Mouse (Mus musculus): ENCODE results near the gene Prrxl1. TPM values are rescaled to one million over a fixed set of nuclear protein-coding genes. Genes with fewer than 3 reads are reported as not detected.
A peak's percentile ranks its signal among the peaks of the same experiment; 100 is the strongest.

The Prrxl1 gene
- polyA plus RNA-seq, 1 experiment from 2014 or later: 4.9 TPM

GRCm38 (mm10) chr14:32685124-32685826 is 86.1 kb downstream of the Prrxl1 start, which contains the start of gene 3425401B19Rik:
Gene 3425401B19Rik, minus strand, starts transcription at chr14:32685293.
- H3K9ac ChIP-seq (replicated peaks; ENCODE audit: low read length): no peak within 1 kb of the TSS
- H3K36me3 ChIP-seq (ENCODE audit: control insufficient read depth, insufficient read depth, low read length): no peaks in the 10 kb centered on the region
- H3K27ac ChIP-seq (replicated peaks; ENCODE audit: low read depth, low read length): no peak within 1 kb of the TSS
- no peaks in the 10 kb centered on the region for H3K9me3 ChIP-seq (ENCODE audit: control insufficient read depth, low read length)
- H3K4me3 ChIP-seq (replicated peaks; ENCODE audit: low read depth, low read length): no peak within 1 kb of the TSS
- DNase-seq (no peak), ATAC-seq (ENCODE audit: low FRiP score, low TSS enrichment) (no peak)
- peaks cover 13% of the 10 kb centered on the region for H3K4me1 ChIP-seq (ENCODE audit: control insufficient read depth, insufficient read depth, low read length)
- WGBS: 69% methylated on average over 16 of the region's 16 CpGs
- peak within 1 kb of the TSS; percentile 42 for H3K4me2 ChIP-seq (ENCODE audit: low read length)
- no peaks in the 10 kb centered on the region for H3K27me3 ChIP-seq (ENCODE audit: control insufficient read depth, insufficient read depth, low read length)

- no peak for DNase-seq
- ATAC-seq (ENCODE audit: low FRiP score, low TSS enrichment): no peak
- Histone ChIP-seq H3K9me3 (ENCODE audit: control insufficient read depth, low read length) (no peaks in the 10 kb centered on the region), H3K4me3 (replicated peaks; ENCODE audit: low read depth, low read length) (no peak overlapping the region), H3K9ac (replicated peaks; ENCODE audit: low read length) (no peak overlapping the region), H3K4me2 (ENCODE audit: low read length) (no peak overlapping the region), H3K27me3 (ENCODE audit: control insufficient read depth, insufficient read depth, low read length) (no peaks in the 10 kb centered on the region), H3K27ac (replicated peaks; ENCODE audit: low read depth, low read length) (no peak overlapping the region), H3K4me1 (ENCODE audit: control insufficient read depth, insufficient read depth, low read length) (no peaks in the 10 kb centered on the region), H3K36me3 (ENCODE audit: control insufficient read depth, insufficient read depth, low read length) (no peaks in the 10 kb centered on the region)
- WGBS: 85% methylated on average over 2 of the region's 2 CpGs
Observed at GRCm38 (mm10) chr14:32695906-32696305, 96.7 kb downstream of the Prrxl1 start.

- no peak for DNase-seq
- Histone ChIP-seq H3K4me1 (ENCODE audit: control insufficient read depth, insufficient read depth, low read length) (no peaks in the 10 kb centered on the region), H3K27ac (replicated peaks; ENCODE audit: low read depth, low read length) (no peak overlapping the region), H3K9me3 (ENCODE audit: control insufficient read depth, low read length) (no peaks in the 10 kb centered on the region), H3K36me3 (ENCODE audit: control insufficient read depth, insufficient read depth, low read length) (no peaks in the 10 kb centered on the region), H3K27me3 (ENCODE audit: control insufficient read depth, insufficient read depth, low read length) (no peaks in the 10 kb centered on the region), H3K9ac (replicated peaks; ENCODE audit: low read length) (no peak overlapping the region), H3K4me2 (ENCODE audit: low read length) (no peak overlapping the region), H3K4me3 (replicated peaks; ENCODE audit: low read depth, low read length) (no peak overlapping the region)
- ATAC-seq (ENCODE audit: low FRiP score, low TSS enrichment): no peak
- WGBS: 88% methylated on average over 2 of the region's 2 CpGs
Observed at GRCm38 (mm10) chr14:32696344-32696743, 97.1 kb downstream of the Prrxl1 start.

- Histone ChIP-seq H3K9ac (replicated peaks; ENCODE audit: low read length) (no peak overlapping the region), H3K4me1 (ENCODE audit: control insufficient read depth, insufficient read depth, low read length) (no peaks in the 10 kb centered on the region), H3K36me3 (ENCODE audit: control insufficient read depth, insufficient read depth, low read length) (no peaks in the 10 kb centered on the region), H3K27ac (replicated peaks; ENCODE audit: low read depth, low read length) (no peak overlapping the region), H3K4me2 (ENCODE audit: low read length) (no peak overlapping the region), H3K4me3 (replicated peaks; ENCODE audit: low read depth, low read length) (no peak overlapping the region), H3K27me3 (ENCODE audit: control insufficient read depth, insufficient read depth, low read length) (no peaks in the 10 kb centered on the region), H3K9me3 (ENCODE audit: control insufficient read depth, low read length) (no peaks in the 10 kb centered on the region)
- ATAC-seq (ENCODE audit: low FRiP score, low TSS enrichment): no peak
- no peak for DNase-seq
- 87% methylated on average over 8 of the region's 8 CpGs for WGBS
Observed at GRCm38 (mm10) chr14:32697774-32698173, 98.6 kb downstream of the Prrxl1 start.

GRCm38 (mm10) chr14:32698556-32698955 is 99.3 kb downstream of the Prrxl1 start:
- ATAC-seq (ENCODE audit: low FRiP score, low TSS enrichment) (no peak), DNase-seq (no peak)
- Histone ChIP-seq H3K36me3 (ENCODE audit: control insufficient read depth, insufficient read depth, low read length) (no peaks in the 10 kb centered on the region), H3K27ac (replicated peaks; ENCODE audit: low read depth, low read length) (no peak overlapping the region), H3K9ac (replicated peaks; ENCODE audit: low read length) (no peak overlapping the region), H3K4me2 (ENCODE audit: low read length) (no peak overlapping the region), H3K9me3 (ENCODE audit: control insufficient read depth, low read length) (no peaks in the 10 kb centered on the region), H3K4me3 (replicated peaks; ENCODE audit: low read depth, low read length) (no peak overlapping the region), H3K27me3 (ENCODE audit: control insufficient read depth, insufficient read depth, low read length) (no peaks in the 10 kb centered on the region), H3K4me1 (ENCODE audit: control insufficient read depth, insufficient read depth, low read length) (no peaks in the 10 kb centered on the region)
- 92% methylated on average over 3 of the region's 3 CpGs for WGBS

Other genes with a start within 250 kb of the Prrxl1 start
- not detected in 2 replicates for gene 1700024G13Rik, start 211.0 kb upstream of the Prrxl1 start, polyA plus RNA-seq (2014; fragmentation: Nextera tagmentation; extraction: Ambion mirVana)
- gene Slc18a3, start 134.6 kb upstream of the Prrxl1 start, polyA plus RNA-seq (2014; fragmentation: Nextera tagmentation; extraction: Ambion mirVana): 1.9 and 2.3 TPM in 2 replicates
- gene Chat, start 133.4 kb upstream of the Prrxl1 start, polyA plus RNA-seq (2014; fragmentation: Nextera tagmentation; extraction: Ambion mirVana): 0.14 and 0.26 TPM in 2 replicates
- 24.2 and 31.8 TPM in 2 replicates for gene Ercc6, start 85.9 kb upstream of the Prrxl1 start, polyA plus RNA-seq (2014; fragmentation: Nextera tagmentation; extraction: Ambion mirVana)
- not detected in 2 replicates for gene 3425401B19Rik, start 85.9 kb downstream of the Prrxl1 start, polyA plus RNA-seq (2014; fragmentation: Nextera tagmentation; extraction: Ambion mirVana)
- 0.33 TPM in 1 of 2 replicates, not detected in the other for gene Tmem273, start 186.6 kb downstream of the Prrxl1 start, polyA plus RNA-seq (2014; fragmentation: Nextera tagmentation; extraction: Ambion mirVana)
- not detected in 2 replicates for gene Fam170b, start 234.6 kb downstream of the Prrxl1 start, polyA plus RNA-seq (2014; fragmentation: Nextera tagmentation; extraction: Ambion mirVana)